Mouse (Mus musculus): ENCODE measurements around the gene Fbxw8. TPM values are rescaled to one million over a fixed set of nuclear protein-coding genes. Genes with fewer than 3 reads are reported as not detected.

Gene Fbxw8
- polyA plus RNA-seq, 1 experiment from 2014 or later, result 30.1 TPM

- peaks cover 32% of the 10 kb centered on the region for H3K27me3 ChIP-seq
- no peak overlapping the region for H3K4me2 ChIP-seq (replicated peaks)
- WGBS, result 75% methylated on average over 3 of the region's 3 CpGs
- ATAC-seq (ENCODE audit: low FRiP score, low read depth), result no peak
- no peak overlapping the region for H3K4me3 ChIP-seq
- no peaks in the 10 kb centered on the region for H3K9me3 ChIP-seq
- no peak overlapping the region for H3K9ac ChIP-seq
- peaks cover 21% of the 10 kb centered on the region for H3K4me1 ChIP-seq
- H3K36me3 ChIP-seq, result no peaks in the 10 kb centered on the region
- H3K27ac ChIP-seq, result no peak overlapping the region
Observed at GRCm38 (mm10) chr5:118023053-118023452, 132.2 kb downstream of the Fbxw8 start.

GRCm38 (mm10) chr5:118019905-118020304 lies 135.4 kb downstream of the Fbxw8 start:
- WGBS, result 54% methylated on average over 11 of the region's 11 CpGs
- H3K4me3 ChIP-seq, result no peak overlapping the region
- no peak for ATAC-seq (ENCODE audit: low FRiP score, low read depth)
- no peaks in the 10 kb centered on the region for H3K36me3 ChIP-seq
- H3K9me3 ChIP-seq, result no peaks in the 10 kb centered on the region
- H3K4me1 ChIP-seq, result peaks cover 8% of the 10 kb centered on the region
- peaks cover 3% of the 10 kb centered on the region; the same call in 1 of the 2 replicates for H3K27me3 ChIP-seq
- no peak overlapping the region for H3K27ac ChIP-seq
- no peak overlapping the region for H3K4me2 ChIP-seq (replicated peaks)
- H3K9ac ChIP-seq, result no peak overlapping the region

- no peaks in the 10 kb centered on the region for H3K27me3 ChIP-seq
- no peak overlapping the region for H3K4me3 ChIP-seq
- H3K9me3 ChIP-seq, result no peaks in the 10 kb centered on the region
- H3K27ac ChIP-seq, result no peak overlapping the region
- ATAC-seq (ENCODE audit: low FRiP score, low read depth), result no peak
- H3K36me3 ChIP-seq, result no peaks in the 10 kb centered on the region; the same call in 1 of the 2 replicates
- no peak overlapping the region for H3K4me2 ChIP-seq (replicated peaks)
- WGBS, result 49% methylated on average over 5 of the region's 5 CpGs
- no peak overlapping the region for H3K9ac ChIP-seq
- H3K4me1 ChIP-seq, result peaks cover 10% of the 10 kb centered on the region
Observed at GRCm38 (mm10) chr5:118017527-118017926, 137.7 kb downstream of the Fbxw8 start.

GRCm38 (mm10) chr5:118015669-118016068 lies 139.6 kb downstream of the Fbxw8 start:
- ATAC-seq (ENCODE audit: low FRiP score, low read depth), result no peak
- H3K4me3 ChIP-seq, result no peak overlapping the region
- H3K9me3 ChIP-seq, result no peaks in the 10 kb centered on the region
- no peak overlapping the region for H3K4me2 ChIP-seq (replicated peaks)
- WGBS, result 79% methylated on average over 2 of the region's 2 CpGs
- H3K9ac ChIP-seq, result no peak overlapping the region
- H3K27me3 ChIP-seq, result no peaks in the 10 kb centered on the region
- H3K36me3 ChIP-seq, result peaks cover 3% of the 10 kb centered on the region
- H3K27ac ChIP-seq, result no peak overlapping the region
- H3K4me1 ChIP-seq, result peaks cover 10% of the 10 kb centered on the region

GRCm38 (mm10) chr5:118015028-118015427 lies 140.2 kb downstream of the Fbxw8 start:
- Histone ChIP-seq H3K9ac (0 out of 2 replicates have a peak overlapping the region, but pooled peaks have one; percentile 8), H3K27ac (no peak overlapping the region), H3K36me3 (peaks cover 9% of the 10 kb centered on the region), H3K4me3 (no peak overlapping the region), H3K27me3 (no peaks in the 10 kb centered on the region), H3K4me1 (peaks cover 10% of the 10 kb centered on the region), H3K4me2 (replicated peaks) (no peak overlapping the region; the same call in 1 of the 2 replicates), H3K9me3 (no peaks in the 10 kb centered on the region)
- WGBS, result 23% methylated on average over 12 of the region's 12 CpGs
- ATAC-seq (ENCODE audit: low FRiP score, low read depth), result no peak

Other genes with a start within 250 kb of the Fbxw8 start
- 68.2 and 70.1 TPM in 2 replicates for gene Fbxo21, start 178.7 kb downstream of the Fbxw8 start, polyA plus RNA-seq (2015; fragmentation: Nextera tagmentation; extraction: Ambion mirVana)
- 2.0 and 2.2 TPM in 2 replicates for gene Tesc, start 127.7 kb downstream of the Fbxw8 start, polyA plus RNA-seq (2015; fragmentation: Nextera tagmentation; extraction: Ambion mirVana)
- gene Hrk, start 9.2 kb upstream of the Fbxw8 start, polyA plus RNA-seq (2015; fragmentation: Nextera tagmentation; extraction: Ambion mirVana), result 0.10 and 0.17 TPM in 2 replicates
- 4.6 and 5.3 TPM in 2 replicates for gene Rnft2, start 89.7 kb upstream of the Fbxw8 start, polyA plus RNA-seq (2015; fragmentation: Nextera tagmentation; extraction: Ambion mirVana)
- gene 2410131K14Rik, start 89.8 kb upstream of the Fbxw8 start, polyA plus RNA-seq (2015; fragmentation: Nextera tagmentation; extraction: Ambion mirVana), result 12.9 TPM in 2 replicates